Mouse (Mus musculus) intestine, embryonic 15.5 days (tissue): Measurements from ENCODE around the gene Ccdc138. TPM values are rescaled to one million over a fixed set of nuclear protein-coding genes. Genes with fewer than 3 reads are reported as not detected.

Experiments
- ATAC-seq: fragments of 200-750 bp; cut with Nextera tagmentation; 2 replicates; pipeline ENCODE4 v1.8.0; 2017; ENCODE audit warnings: moderate TSS enrichment, moderate library complexity
- H3K27ac ChIP-seq: fragments of 300-500 bp; sonication (generic); 2 replicates; pipeline ENCODE4 v1.5.1; 2015; ENCODE audit warnings: mild to moderate bottlenecking, inconsistent platforms
- H3K27me3 ChIP-seq: fragments of 300-500 bp; sonication (generic); replicated peaks from 2 replicates; pipeline ENCODE4 v1.6.1; 2015; ENCODE audit warnings: inconsistent platforms
- H3K36me3 ChIP-seq: fragments of 300-500 bp; sonication (generic); 2 replicates; pipeline ENCODE4 v1.6.1; 2015; ENCODE audit warnings: inconsistent platforms
- H3K4me1 ChIP-seq: fragments of 300-500 bp; sonication (generic); replicated peaks from 2 replicates; pipeline ENCODE4 v1.6.1; 2015; ENCODE audit warnings: inconsistent platforms
- H3K4me2 ChIP-seq: fragments of 300-500 bp; sonication (generic); replicated peaks from 2 replicates; pipeline ENCODE4 v1.6.1; 2015; ENCODE audit warnings: mild to moderate bottlenecking, inconsistent platforms
- H3K4me3 ChIP-seq: fragments of 300-500 bp; sonication (generic); replicated peaks from 2 replicates; pipeline ENCODE4 v1.5.1; 2015; ENCODE audit warnings: inconsistent platforms
- H3K9ac ChIP-seq: fragments of 300-500 bp; sonication (generic); 2 replicates; pipeline ENCODE4 v1.6.1; 2015; ENCODE audit warnings: inconsistent platforms
- H3K9me3 ChIP-seq: fragments of 300-500 bp; sonication (generic); 2 replicates; pipeline ENCODE4 v1.6.1; 2016; ENCODE audit warnings: inconsistent platforms
- WGBS: fragments of 180-500 bp; shearing (Covaris S2); methylation state at CpG from one replicate; pipeline ENCODE4 v1.1.7; 2015; 5-methylcytosine and 5-hydroxymethylcytosine counted together
- polyA plus RNA-seq: library from polyadenylated mRNA; unstranded; fragments of >200 nt; fragmentation: Nextera tagmentation; extraction: Ambion mirVana; gene quantifications from 2 replicates; pipeline ENCODE4 v1.2.1, GENCODE M21; 2015

The Ccdc138 gene
- polyA plus RNA-seq, result 6.9 and 7.3 TPM in 2 replicates

GRCm38 (mm10) chr10:58497320-58498284 lies at the start of gene Ccdc138:
TSS of gene Ccdc138 (plus strand) at chr10:58497948.
- 1% methylated on average over 50 of the region's 50 CpGs for WGBS
- H3K9ac ChIP-seq, result peak within 1 kb of the TSS; percentile 68
- peaks cover 3% of the 10 kb centered on the region; the same call in 1 of the 2 replicates for H3K36me3 ChIP-seq

GRCm38 (mm10) chr10:58451575-58451974 lies 46.2 kb upstream of the Ccdc138 start:
- no peak for ATAC-seq

More at GRCm38 (mm10) chr10:58497320-58498284, at the start of gene Ccdc138:
- Histone ChIP-seq H3K27ac (peak within 1 kb of the TSS; percentile 93), H3K4me2 (peak within 1 kb of the TSS; percentile 65), H3K9me3 (no peaks in the 10 kb centered on the region), H3K4me3 (peak within 1 kb of the TSS; percentile 75), H3K27me3 (no peaks in the 10 kb centered on the region), H3K4me1 (no peaks in the 10 kb centered on the region)
- ATAC-seq, result peak; percentile 99

GRCm38 (mm10) chr10:58452185-58452584 lies 45.6 kb upstream of the Ccdc138 start:
- Histone ChIP-seq H3K27me3 (no peaks in the 10 kb centered on the region), H3K4me1 (no peaks in the 10 kb centered on the region), H3K27ac (no peak overlapping the region), H3K36me3 (peaks cover 8% of the 10 kb centered on the region; the same call in 1 of the 2 replicates), H3K4me3 (no peak overlapping the region), H3K9ac (no peak overlapping the region), H3K4me2 (no peak overlapping the region), H3K9me3 (no peaks in the 10 kb centered on the region)
- 97% methylated on average over 1 of the region's 1 CpGs for WGBS
- no peak for ATAC-seq

More at GRCm38 (mm10) chr10:58451575-58451974, 46.2 kb upstream of the Ccdc138 start:
- H3K27me3 ChIP-seq, result no peaks in the 10 kb centered on the region
- H3K9me3 ChIP-seq, result no peaks in the 10 kb centered on the region
- H3K9ac ChIP-seq, result no peak overlapping the region
- no peak overlapping the region for H3K4me2 ChIP-seq
- H3K4me1 ChIP-seq, result no peaks in the 10 kb centered on the region
- H3K36me3 ChIP-seq, result peaks cover 8% of the 10 kb centered on the region; the same call in 1 of the 2 replicates
- no peak overlapping the region for H3K4me3 ChIP-seq
- H3K27ac ChIP-seq, result no peak overlapping the region

- WGBS, result 92% methylated on average over 1 of the region's 1 CpGs
- no peaks in the 10 kb centered on the region for H3K27me3 ChIP-seq
- H3K9me3 ChIP-seq, result no peaks in the 10 kb centered on the region
- ATAC-seq, result peak; percentile 53; the same call in 1 of the 2 replicates
- H3K27ac ChIP-seq, result no peak overlapping the region
- no peak overlapping the region for H3K4me3 ChIP-seq
- H3K36me3 ChIP-seq, result peaks cover 11% of the 10 kb centered on the region; the same call in 1 of the 2 replicates
- H3K4me2 ChIP-seq, result no peak overlapping the region
- H3K9ac ChIP-seq, result no peak overlapping the region
- H3K4me1 ChIP-seq, result no peaks in the 10 kb centered on the region
Measured at GRCm38 (mm10) chr10:58459896-58460295, 37.9 kb upstream of the Ccdc138 start.

GRCm38 (mm10) chr10:58477086-58477755 lies 20.5 kb upstream of the Ccdc138 start:
- peaks cover 27% of the 10 kb centered on the region for H3K36me3 ChIP-seq
- no peak overlapping the region for H3K9ac ChIP-seq
- H3K9me3 ChIP-seq, result no peaks in the 10 kb centered on the region
- no peak overlapping the region for H3K4me3 ChIP-seq
- H3K27ac ChIP-seq, result no peak overlapping the region
- H3K4me1 ChIP-seq, result no peaks in the 10 kb centered on the region
- no peak overlapping the region for H3K4me2 ChIP-seq
- WGBS, result 93% methylated on average over 5 of the region's 5 CpGs
- no peaks in the 10 kb centered on the region for H3K27me3 ChIP-seq
- no peak for ATAC-seq

- Histone ChIP-seq H3K27ac (no peak overlapping the region), H3K4me3 (no peak overlapping the region), H3K27me3 (no peaks in the 10 kb centered on the region), H3K9ac (no peak overlapping the region), H3K4me2 (no peak overlapping the region), H3K9me3 (no peaks in the 10 kb centered on the region), H3K36me3 (peaks cover 27% of the 10 kb centered on the region), H3K4me1 (no peaks in the 10 kb centered on the region)
- WGBS, result 96% methylated on average over 2 of the region's 2 CpGs
- no peak for ATAC-seq
Measured at GRCm38 (mm10) chr10:58478071-58478578, 19.6 kb upstream of the Ccdc138 start.

GRCm38 (mm10) chr10:58479954-58480490 lies 17.7 kb upstream of the Ccdc138 start:
- no peak for ATAC-seq
- Histone ChIP-seq H3K9ac (no peak overlapping the region), H3K27ac (no peak overlapping the region), H3K4me1 (no peaks in the 10 kb centered on the region), H3K4me3 (no peak overlapping the region), H3K27me3 (no peaks in the 10 kb centered on the region), H3K4me2 (no peak overlapping the region), H3K9me3 (no peaks in the 10 kb centered on the region), H3K36me3 (peaks cover 31% of the 10 kb centered on the region)
- WGBS, result 96% methylated on average over 4 of the region's 4 CpGs

GRCm38 (mm10) chr10:58491031-58491430 lies 6.7 kb upstream of the Ccdc138 start:
- H3K27me3 ChIP-seq, result no peaks in the 10 kb centered on the region
- H3K36me3 ChIP-seq, result peaks cover 15% of the 10 kb centered on the region
- ATAC-seq, result no peak
- H3K4me1 ChIP-seq, result no peaks in the 10 kb centered on the region
- H3K4me2 ChIP-seq, result no peak overlapping the region
- H3K9me3 ChIP-seq, result no peaks in the 10 kb centered on the region
- H3K9ac ChIP-seq, result no peak overlapping the region
- WGBS, result 91% methylated on average over 5 of the region's 5 CpGs
- H3K4me3 ChIP-seq, result no peak overlapping the region
- H3K27ac ChIP-seq, result no peak overlapping the region

- no peak overlapping the region for H3K4me3 ChIP-seq
- WGBS, result 81% methylated on average over 2 of the region's 2 CpGs
- H3K27me3 ChIP-seq, result no peaks in the 10 kb centered on the region
- H3K27ac ChIP-seq, result no peak overlapping the region
- no peaks in the 10 kb centered on the region for H3K4me1 ChIP-seq
- peaks cover 11% of the 10 kb centered on the region for H3K36me3 ChIP-seq
- H3K9me3 ChIP-seq, result no peaks in the 10 kb centered on the region
- H3K4me2 ChIP-seq, result no peak overlapping the region
- H3K9ac ChIP-seq, result no peak overlapping the region
- no peak for ATAC-seq
Measured at GRCm38 (mm10) chr10:58495637-58496036, 2.1 kb upstream of the Ccdc138 start.

- Histone ChIP-seq H3K4me2 (peak overlapping the region; percentile 65), H3K36me3 (peaks cover 6% of the 10 kb centered on the region), H3K4me1 (no peaks in the 10 kb centered on the region), H3K27me3 (no peaks in the 10 kb centered on the region), H3K27ac (peak overlapping the region; percentile 93), H3K9me3 (no peaks in the 10 kb centered on the region), H3K9ac (no peak overlapping the region), H3K4me3 (peak overlapping the region; percentile 75)
- no peak for ATAC-seq
Measured at GRCm38 (mm10) chr10:58496732-58497131, 1.0 kb upstream of the Ccdc138 start.

- peak overlapping the region; percentile 75 for H3K4me3 ChIP-seq
- H3K27ac ChIP-seq, result 0 out of 2 replicates have a peak overlapping the region, but pooled peaks have one; percentile 93
- no peaks in the 10 kb centered on the region for H3K27me3 ChIP-seq
- H3K9me3 ChIP-seq, result no peaks in the 10 kb centered on the region
- no peaks in the 10 kb centered on the region for H3K4me1 ChIP-seq
- WGBS, result 56% methylated on average over 2 of the region's 2 CpGs
- H3K36me3 ChIP-seq, result peaks cover 3% of the 10 kb centered on the region; the same call in 1 of the 2 replicates
- no peak overlapping the region for H3K9ac ChIP-seq
- ATAC-seq, result no peak
- H3K4me2 ChIP-seq, result peak overlapping the region; percentile 65
Measured at GRCm38 (mm10) chr10:58498516-58498915, 768 bp downstream of the Ccdc138 start.

- ATAC-seq, result no peak
- Histone ChIP-seq H3K9ac (no peak overlapping the region), H3K36me3 (no peaks in the 10 kb centered on the region), H3K9me3 (no peaks in the 10 kb centered on the region), H3K4me3 (no peak overlapping the region), H3K27ac (no peak overlapping the region), H3K27me3 (no peaks in the 10 kb centered on the region), H3K4me1 (no peaks in the 10 kb centered on the region), H3K4me2 (no peak overlapping the region)
- 93% methylated on average over 1 of the region's 1 CpGs for WGBS
Measured at GRCm38 (mm10) chr10:58529358-58529757, 31.6 kb downstream of the Ccdc138 start.
